16 mouse cellular contexts compared by ENCODE assay signal in the genomic region with DNA sequence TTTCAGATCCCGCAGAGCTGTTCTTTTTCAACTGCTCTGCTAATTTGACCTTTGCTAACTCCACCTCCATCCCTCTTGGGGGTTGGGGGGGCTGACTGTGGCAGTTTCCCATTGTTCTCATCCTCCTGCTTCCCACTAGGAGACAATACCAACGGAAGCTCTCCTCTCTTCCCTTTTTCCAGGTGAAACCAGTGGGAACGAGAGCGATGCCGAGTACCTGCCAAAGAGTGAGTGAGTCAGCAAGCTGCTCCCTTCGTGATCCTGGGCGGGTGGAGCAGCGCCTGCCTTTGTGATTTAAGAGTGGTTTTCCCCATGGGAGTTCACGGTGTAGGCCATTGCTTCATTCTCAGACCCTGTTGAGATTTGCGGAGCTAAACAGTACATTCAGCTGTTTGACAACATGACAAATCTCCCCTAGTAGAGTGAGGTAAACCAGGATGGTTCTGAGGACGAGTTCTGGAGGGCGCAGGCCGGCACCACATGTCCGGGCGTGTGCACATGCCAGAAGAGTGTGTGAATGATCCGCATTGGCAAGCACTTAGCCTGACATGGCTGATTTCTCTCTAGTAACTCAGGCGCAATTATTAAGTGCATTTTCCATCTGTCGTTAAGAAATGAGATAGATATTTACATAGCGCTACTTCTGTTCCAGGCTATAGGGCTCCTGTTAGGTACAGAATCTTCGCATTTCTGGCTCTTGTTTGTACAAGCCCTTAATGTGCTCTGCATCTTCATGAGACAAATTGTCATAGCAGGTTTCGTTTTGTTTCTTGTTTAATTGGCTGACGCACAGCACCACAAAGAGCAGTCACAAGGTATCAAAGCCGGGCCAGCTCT. TPM values are rescaled to one million over a fixed set of nuclear protein-coding genes. Genes with fewer than 3 reads are reported as not detected.
A peak's percentile ranks its signal among the peaks of the same experiment; 100 is the strongest.
DNase-seq lines count a peak whose midpoint lies in the region; ATAC-seq and TF ChIP-seq lines count a peak whose summit lies in the region.
"Had no signal": no experiment of that assay in that cellular context is flagged by ENCODE, and none has a peak within 500 bp of the region (broad histone marks: within the 10 kb centered on the region; RNA-seq: fewer than 3 reads in every experiment).

No protein-coding gene starts in this region.

- TF ChIP-seq EP300 in ES-Bruce4 (IDR thresholded peaks at IDR 0.05; ENCODE audit: insufficient read depth, low read depth, low read length), result peak; percentile 99

- H3K9ac ChIP-seq in ES-Bruce4 (ENCODE audit: low read depth, poor library complexity, severe bottlenecking), result peak overlapping the region; percentile 22
- no peak overlapping the region for H3K9ac ChIP-seq in embryonic facial prominence, embryonic 14.5 days (ENCODE audit: low read depth, low read length)
- H3K9ac ChIP-seq in liver, embryonic 11.5 days (ENCODE audit: low read depth, low read length), result no peak overlapping the region
- H3K9ac ChIP-seq: embryonic facial prominence, embryonic 12.5 days; liver, embryonic 14.5 days; midbrain, embryonic 15.5 days had no signal

- WGBS in kidney, adult 2 months, result 77% methylated on average over 23 of the region's 23 CpGs
- 54% methylated on average over 23 of the region's 23 CpGs for WGBS in embryonic facial prominence, embryonic 14.5 days
- WGBS in thymus, adult 2 months, result 95% methylated on average over 23 of the region's 23 CpGs
- WGBS in liver, embryonic 11.5 days, result 78% methylated on average over 23 of the region's 23 CpGs

- no peaks in the 10 kb centered on the region for H3K36me3 ChIP-seq in kidney, adult 2 months (ENCODE audit: control insufficient read depth, insufficient read depth, low read length)
- peaks cover 10% of the 10 kb centered on the region for H3K36me3 ChIP-seq in ES-Bruce4 (ENCODE audit: control insufficient read depth, insufficient read depth, low read length, poor library complexity, severe bottlenecking)
- peaks cover 20% of the 10 kb centered on the region for H3K36me3 ChIP-seq in embryonic facial prominence, embryonic 14.5 days (ENCODE audit: control insufficient read depth, insufficient read depth, low read length)
- H3K36me3 ChIP-seq in thymus, adult 2 months (ENCODE audit: control insufficient read depth, insufficient read depth, low read length), result no peaks in the 10 kb centered on the region
- H3K36me3 ChIP-seq in liver, embryonic 11.5 days (ENCODE audit: control insufficient read depth, insufficient read depth, low read length), result no peaks in the 10 kb centered on the region
- H3K36me3 ChIP-seq: embryonic facial prominence, embryonic 12.5 days; midbrain, embryonic 15.5 days had no signal

- no peak overlapping the region for H3K4me3 ChIP-seq in kidney, adult 2 months (ENCODE audit: insufficient read depth, low read depth, low read length)
- H3K4me3 ChIP-seq in ES-Bruce4 (ENCODE audit: low read depth, low read length), result peak overlapping the region; percentile 44
- no peak overlapping the region for H3K4me3 ChIP-seq in embryonic facial prominence, embryonic 14.5 days (ENCODE audit: low read depth, low read length)
- H3K4me3 ChIP-seq in thymus, adult 2 months (ENCODE audit: control insufficient read depth, insufficient read depth, low read length), result no peak overlapping the region
- H3K4me3 ChIP-seq in liver, embryonic 11.5 days (ENCODE audit: low read depth, low read length), result no peak overlapping the region
- H3K4me3 ChIP-seq: embryonic facial prominence, embryonic 12.5 days; left cerebral cortex, adult 2 months; midbrain, embryonic 15.5 days had no signal

- TF ChIP-seq CTCF in kidney, adult 2 months (conservative IDR thresholded peaks at IDR 0.05; ENCODE audit: insufficient read depth, insufficient read length, low read depth, low read length), result no peak
- TF ChIP-seq CTCF in ES-Bruce4 (IDR thresholded peaks at IDR 0.05; ENCODE audit: low read depth, low read length), result no peak
- no peak for TF ChIP-seq CTCF in thymus, adult 2 months (IDR thresholded peaks at IDR 0.05; ENCODE audit: borderline replicate concordance, control insufficient read depth, extremely low read depth, insufficient read depth, low read length, poor library complexity)

- no peaks in the 10 kb centered on the region for H3K9me3 ChIP-seq in ES-Bruce4 (replicated peaks; ENCODE audit: control insufficient read depth, insufficient read depth, low read length, poor library complexity, severe bottlenecking)
- no peaks in the 10 kb centered on the region for H3K9me3 ChIP-seq in embryonic facial prominence, embryonic 14.5 days (ENCODE audit: control insufficient read depth, low read length)
- H3K9me3 ChIP-seq in liver, embryonic 11.5 days (ENCODE audit: control insufficient read depth, low read length), result no peaks in the 10 kb centered on the region
- H3K9me3 ChIP-seq: embryonic facial prominence, embryonic 12.5 days; midbrain, embryonic 15.5 days had no signal

- H3K27me3 ChIP-seq in kidney, adult 2 months (replicated peaks; ENCODE audit: control insufficient read depth, insufficient read depth, low read length), result no peaks in the 10 kb centered on the region
- H3K27me3 ChIP-seq in ES-Bruce4 (ENCODE audit: control insufficient read depth, insufficient read depth, low read length, poor library complexity, severe bottlenecking), result no peaks in the 10 kb centered on the region
- no peaks in the 10 kb centered on the region for H3K27me3 ChIP-seq in embryonic facial prominence, embryonic 14.5 days (replicated peaks; ENCODE audit: control insufficient read depth, insufficient read depth, low read length)
- H3K27me3 ChIP-seq in thymus, adult 2 months (ENCODE audit: control insufficient read depth, insufficient read depth, low read length), result no peaks in the 10 kb centered on the region
- no peaks in the 10 kb centered on the region for H3K27me3 ChIP-seq in liver, embryonic 11.5 days (replicated peaks; ENCODE audit: control insufficient read depth, insufficient read depth, low read length)
- H3K27me3 ChIP-seq: embryonic facial prominence, embryonic 12.5 days; midbrain, embryonic 15.5 days had no signal

- ATAC-seq in embryonic facial prominence, embryonic 14.5 days (ENCODE audit: low read depth), result peak; percentile 65; the same call in 1 of the 2 replicates
- no peak for ATAC-seq in liver, embryonic 11.5 days (replicated peaks; ENCODE audit: low FRiP score)
- ATAC-seq: midbrain, embryonic 15.5 days had no signal

- H3K4me1 ChIP-seq in kidney, adult 2 months (ENCODE audit: control insufficient read depth, insufficient read depth, low read length), result no peaks in the 10 kb centered on the region
- H3K4me1 ChIP-seq in ES-Bruce4 (ENCODE audit: control insufficient read depth, insufficient read depth, low read length), result peaks cover 2% of the 10 kb centered on the region
- H3K4me1 ChIP-seq in embryonic facial prominence, embryonic 14.5 days (ENCODE audit: control insufficient read depth, insufficient read depth, low read length), result no peaks in the 10 kb centered on the region
- peaks cover 7% of the 10 kb centered on the region for H3K4me1 ChIP-seq in thymus, adult 2 months (replicated peaks; ENCODE audit: control insufficient read depth, insufficient read depth, low read length)
- no peaks in the 10 kb centered on the region for H3K4me1 ChIP-seq in liver, embryonic 11.5 days (replicated peaks; ENCODE audit: control insufficient read depth, insufficient read depth, low read length)
- H3K4me1 ChIP-seq: embryonic facial prominence, embryonic 12.5 days; midbrain, embryonic 15.5 days had no signal

- H3K27ac ChIP-seq in kidney, adult 2 months (ENCODE audit: insufficient read depth, low read depth, low read length), result no peak overlapping the region
- H3K27ac ChIP-seq in ES-Bruce4 (ENCODE audit: insufficient read depth, low read length), result peak overlapping the region; percentile 96
- H3K27ac ChIP-seq in embryonic facial prominence, embryonic 14.5 days (replicated peaks; ENCODE audit: low read depth, low read length), result peak overlapping the region; percentile 46
- H3K27ac ChIP-seq in thymus, adult 2 months (ENCODE audit: control insufficient read depth, insufficient read depth, low read length), result no peak overlapping the region
- no peak overlapping the region for H3K27ac ChIP-seq in liver, embryonic 11.5 days (ENCODE audit: low read depth, low read length)
- H3K27ac ChIP-seq: embryonic facial prominence, embryonic 12.5 days; kidney, postnatal 0 days; left cerebral cortex, adult 2 months; liver, embryonic 14.5 days; midbrain, embryonic 15.5 days had no signal

- no peak for TF ChIP-seq POLR2A in kidney, adult 2 months (IDR thresholded peaks at IDR 0.05; ENCODE audit: low read depth, low read length)
- TF ChIP-seq POLR2A in ES-Bruce4 (IDR thresholded peaks at IDR 0.05; ENCODE audit: insufficient read depth, low read length), result no peak
- no peak for TF ChIP-seq POLR2A in thymus, adult 2 months (IDR thresholded peaks at IDR 0.05; ENCODE audit: control insufficient read depth, extremely low read depth, insufficient read depth, low read length, poor library complexity)

- H3K4me2 ChIP-seq in embryonic facial prominence, embryonic 14.5 days (ENCODE audit: low read depth, low read length), result no peak overlapping the region
- no peak overlapping the region for H3K4me2 ChIP-seq in liver, embryonic 11.5 days
- H3K4me2 ChIP-seq: embryonic facial prominence, embryonic 12.5 days; midbrain, embryonic 15.5 days had no signal

- DNase-seq in cerebellum, postnatal 14 days, result peak; percentile 45
- DNase-seq in cerebellum, adult 8-10 months, result no peak
- DNase-seq in kidney, adult 2 months, result peak; percentile 30
- DNase-seq in kidney, adult 18-20 months, result no peak
- peak; percentile 50 for DNase-seq in embryonic facial prominence, embryonic 14.5 days (ENCODE audit: low spot score)
- no peak for DNase-seq in thymus, adult 2 months
- DNase-seq in liver, embryonic 11.5 days (ENCODE audit: low spot score), result no peak
- DNase-seq: adrenal gland, postnatal 14 days; cerebellum, adult 11-12 months; heart, postnatal 4 days had no signal

RNA-seq across cellular contexts. Expression of a gene that starts 24.9 kb away (rescaled TPM):
- polyA plus RNA-seq in kidney, adult 2 months (2012; rRNA removed), result 24.0 and 27.7 TPM in 2 replicates
- 186 and 192 TPM in 2 replicates for polyA plus RNA-seq in ES-Bruce4 (2011; ENCODE audit: insufficient read depth, insufficient read length, low read depth, missing spikeins)
- 143 and 163 TPM in 2 replicates for polyA plus RNA-seq in embryonic facial prominence, embryonic 14.5 days (2014; fragmentation: Nextera tagmentation; extraction: Ambion mirVana)
- polyA plus RNA-seq in thymus, adult 2 months (2012; rRNA removed), result 38.5 and 39.0 TPM in 2 replicates
- 272 and 278 TPM in 2 replicates for polyA plus RNA-seq in liver, embryonic 11.5 days (2014; fragmentation: Nextera tagmentation; extraction: Ambion mirVana)

RNA-seq across cellular contexts. Expression of a gene that starts 44.1 kb away (rescaled TPM):
- polyA plus RNA-seq in kidney, adult 2 months (2012; rRNA removed), result 0.62 and 0.67 TPM in 2 replicates
- 22.4 and 22.9 TPM in 2 replicates for polyA plus RNA-seq in ES-Bruce4 (2011; ENCODE audit: insufficient read depth, insufficient read length, low read depth, missing spikeins)
- polyA plus RNA-seq in embryonic facial prominence, embryonic 14.5 days (2014; fragmentation: Nextera tagmentation; extraction: Ambion mirVana), result 7.6 and 8.5 TPM in 2 replicates
- 1.5 and 2.2 TPM in 2 replicates for polyA plus RNA-seq in thymus, adult 2 months (2012; rRNA removed)
- 8.2 and 8.8 TPM in 2 replicates for polyA plus RNA-seq in liver, embryonic 11.5 days (2014; fragmentation: Nextera tagmentation; extraction: Ambion mirVana)

Comparison
In these comparisons a context has a peak if more than half of its experiments do, and no peak if none do; other contexts are left out.
1. DNase-seq: peak in cerebellum, postnatal 14 days (2 of 2), kidney, adult 2 months (single experiment) and embryonic facial prominence, embryonic 14.5 days (single experiment); none in cerebellum, adult 8-10 months (single experiment), kidney, adult 18-20 months (single experiment), thymus, adult 2 months (single experiment) and liver, embryonic 11.5 days (single experiment).
2. H3K27ac ChIP-seq: peak in ES-Bruce4 (single experiment) and embryonic facial prominence, embryonic 14.5 days (single experiment); none in kidney, adult 2 months (single experiment), thymus, adult 2 months (single experiment) and liver, embryonic 11.5 days (single experiment).